Mouse (Mus musculus) neural tube, embryonic 12.5 days (tissue): Measurements from ENCODE around the gene Nyap1. TPM values are rescaled to one million over a fixed set of nuclear protein-coding genes. Genes with fewer than 3 reads are reported as not detected.

Experiments used
- ATAC-seq: fragments of 200-750 bp; cut with Nextera tagmentation; 2 replicates; pipeline ENCODE4 v1.8.0; 2017; ENCODE audit warnings: low read depth, mild to moderate bottlenecking, moderate TSS enrichment, moderate library complexity; ENCODE audit not compliant: low FRiP score
- H3K27ac ChIP-seq: fragments of 300-500 bp; sonication (generic); 2 replicates; pipeline ENCODE4 v1.5.1; 2016
- H3K27me3 ChIP-seq: fragments of 300-500 bp; sonication (generic); replicated peaks from 2 replicates; pipeline ENCODE4 v1.6.1; 2016; ENCODE audit warnings: mild to moderate bottlenecking
- H3K36me3 ChIP-seq: fragments of 300-500 bp; sonication (generic); 2 replicates; pipeline ENCODE4 v1.6.1; 2016; ENCODE audit warnings: mild to moderate bottlenecking
- H3K4me1 ChIP-seq: fragments of 300-500 bp; sonication (generic); 2 replicates; pipeline ENCODE4 v1.6.1; 2016
- H3K4me2 ChIP-seq: fragments of 300-500 bp; sonication (generic); replicated peaks from 2 replicates; pipeline ENCODE4 v1.6.1; 2016; ENCODE audit warnings: mild to moderate bottlenecking
- H3K4me3 ChIP-seq: fragments of 300-500 bp; sonication (generic); 2 replicates; pipeline ENCODE4 v1.5.1; 2016
- H3K9ac ChIP-seq: fragments of 300-500 bp; sonication (generic); 2 replicates; pipeline ENCODE4 v1.6.1; 2016; ENCODE audit warnings: mild to moderate bottlenecking
- H3K9me3 ChIP-seq: fragments of 300-500 bp; sonication (generic); 2 replicates; pipeline ENCODE4 v1.6.1; 2016; ENCODE audit warnings: mild to moderate bottlenecking
- WGBS: fragments of 180-500 bp; shearing (Covaris S2); methylation state at CpG from one replicate; pipeline ENCODE4 v1.1.7; 2016; 5-methylcytosine and 5-hydroxymethylcytosine counted together
- polyA plus RNA-seq: library from polyadenylated mRNA; unstranded; fragments of >200 nt; fragmentation: Nextera tagmentation; extraction: Ambion mirVana; gene quantifications from 2 replicates; pipeline ENCODE4 v1.2.1, GENCODE M21; 2016

Gene Nyap1
- polyA plus RNA-seq, 1 experiment from 2014 or later: 16.4 TPM

GRCm38 (mm10) chr5:137682526-137682925 lies 58.9 kb downstream of the Nyap1 start:
- Histone ChIP-seq H3K27me3 (no peaks in the 10 kb centered on the region), H3K4me3 (no peak overlapping the region), H3K9me3 (no peaks in the 10 kb centered on the region), H3K9ac (no peak overlapping the region), H3K27ac (no peak overlapping the region), H3K36me3 (no peaks in the 10 kb centered on the region), H3K4me2 (peak overlapping the region; percentile 15; the same call in 1 of the 2 replicates), H3K4me1 (peaks cover 14% of the 10 kb centered on the region)
- no peak for ATAC-seq
- WGBS: 84% methylated on average over 6 of the region's 6 CpGs

Other genes starting within 250 kb of the Nyap1 start
- gene Pop7, start 239.1 kb downstream of the Nyap1 start, polyA plus RNA-seq: 65.4 and 71.0 TPM in 2 replicates
- gene Gigyf1, start 223.1 kb downstream of the Nyap1 start, polyA plus RNA-seq: 17.6 and 19.4 TPM in 2 replicates
- gene Epo, start 208.4 kb downstream of the Nyap1 start, polyA plus RNA-seq: not detected in 2 replicates
- 468 and 494 TPM in 2 replicates for gene Gnb2, start 208.1 kb downstream of the Nyap1 start, polyA plus RNA-seq
- 109 and 118 TPM in 2 replicates for gene Actl6b, start 188.1 kb downstream of the Nyap1 start, polyA plus RNA-seq
- gene Tfr2, start 171.8 kb downstream of the Nyap1 start, polyA plus RNA-seq: 1.8 TPM in 2 replicates
- 36.8 and 42.1 TPM in 2 replicates for gene Mospd3, start 140.5 kb downstream of the Nyap1 start, polyA plus RNA-seq
- gene Pcolce, start 127.8 kb downstream of the Nyap1 start, polyA plus RNA-seq: 51.8 and 52.0 TPM in 2 replicates
- 0.11 and 0.39 TPM in 2 replicates for gene Fbxo24, start 112.6 kb downstream of the Nyap1 start, polyA plus RNA-seq
- gene Lrch4, start 112.5 kb downstream of the Nyap1 start, polyA plus RNA-seq: 29.4 and 32.5 TPM in 2 replicates
- 8.9 and 9.4 TPM in 2 replicates for gene Gm20605, start 112.4 kb downstream of the Nyap1 start, polyA plus RNA-seq
- 7.6 and 9.5 TPM in 2 replicates for gene Sap25, start 100.3 kb downstream of the Nyap1 start, polyA plus RNA-seq
- gene Irs3, start 95.9 kb downstream of the Nyap1 start, polyA plus RNA-seq: 0.19 and 0.29 TPM in 2 replicates
- 20.8 and 22.2 TPM in 2 replicates for gene Agfg2, start 56.9 kb downstream of the Nyap1 start, polyA plus RNA-seq
- gene Tsc22d4, start 4.1 kb upstream of the Nyap1 start, polyA plus RNA-seq: 68.4 and 68.7 TPM in 2 replicates
- gene Ppp1r35, start 37.2 kb upstream of the Nyap1 start, polyA plus RNA-seq: 61.5 TPM in 2 replicates
- gene Mepce, start 46.0 kb upstream of the Nyap1 start, polyA plus RNA-seq: 11.3 and 15.4 TPM in 2 replicates
- gene Zcwpw1, start 46.2 kb upstream of the Nyap1 start, polyA plus RNA-seq: 12.2 and 16.6 TPM in 2 replicates
- gene Pilra, start 94.7 kb upstream of the Nyap1 start, polyA plus RNA-seq: 0.57 and 0.93 TPM in 2 replicates
- not detected in 2 replicates for gene Pilrb1, start 116.5 kb upstream of the Nyap1 start, polyA plus RNA-seq
- gene Pilrb2, start 130.2 kb upstream of the Nyap1 start, polyA plus RNA-seq: not detected in 2 replicates
- gene Cyp3a13, start 180.0 kb upstream of the Nyap1 start, polyA plus RNA-seq: not detected in 2 replicates
- 0.43 and 0.61 TPM in 2 replicates for gene Gjc3, start 221.5 kb upstream of the Nyap1 start, polyA plus RNA-seq
- not detected in 2 replicates for gene Azgp1, start 239.9 kb upstream of the Nyap1 start, polyA plus RNA-seq